Mouse (Mus musculus) mouse trophoblast stem cell (cell line): Measurements from ENCODE around the gene Cma2.
"Not testable (repeated sequence)": the region's sequence is repeated elsewhere in the genome, so short reads cannot be mapped to it uniquely, and the experiment has no call there.

Experiments used
- in situ Hi-C, 2 experiments: fragments of 300-500 bp; cut with MseI, MboI; formaldehyde crosslinking; loops; 2 replicates in 1 of 2; 3 replicates in 1 of 2; pipeline ENCODE4 v1.15.1; 2025

Cma2 gene

DNA sequence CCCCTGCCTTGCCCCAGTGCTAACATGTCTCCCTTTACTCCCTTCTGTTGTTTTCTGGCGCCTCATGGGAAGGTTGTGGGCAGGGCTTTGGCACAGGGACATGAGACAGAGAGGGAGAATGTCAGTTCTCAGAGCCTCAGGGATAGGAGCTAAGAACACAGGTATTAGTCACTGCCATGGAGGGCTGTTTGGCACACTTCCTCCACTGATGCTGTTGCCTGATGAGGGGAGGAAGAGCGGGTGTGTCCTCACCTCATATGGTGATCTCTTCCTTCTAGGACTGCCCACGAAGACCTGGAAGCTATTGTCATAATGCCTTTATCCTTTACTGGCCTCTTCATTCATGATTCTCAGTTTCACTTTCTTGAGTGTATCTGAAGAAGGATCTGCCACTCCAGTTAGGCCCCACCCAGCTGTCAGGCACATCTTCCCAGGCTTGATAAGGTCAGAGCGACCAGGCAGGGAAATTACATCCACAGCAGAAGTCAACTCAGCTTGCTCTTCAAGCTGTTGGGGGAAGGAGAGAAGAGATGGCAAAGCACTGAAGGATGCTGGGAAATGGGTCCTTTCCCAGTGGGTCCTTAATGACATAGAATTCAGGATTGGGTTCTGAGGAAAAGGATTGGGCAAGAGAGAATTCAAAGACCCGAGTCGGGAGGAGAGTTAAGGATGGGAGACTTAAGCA lies at the start of gene Cma2:
Cma2 (plus strand) TSS at position 635 of the 685 bp plus-strand sequence.
- in situ Hi-C loops = no loop called here

DNA sequence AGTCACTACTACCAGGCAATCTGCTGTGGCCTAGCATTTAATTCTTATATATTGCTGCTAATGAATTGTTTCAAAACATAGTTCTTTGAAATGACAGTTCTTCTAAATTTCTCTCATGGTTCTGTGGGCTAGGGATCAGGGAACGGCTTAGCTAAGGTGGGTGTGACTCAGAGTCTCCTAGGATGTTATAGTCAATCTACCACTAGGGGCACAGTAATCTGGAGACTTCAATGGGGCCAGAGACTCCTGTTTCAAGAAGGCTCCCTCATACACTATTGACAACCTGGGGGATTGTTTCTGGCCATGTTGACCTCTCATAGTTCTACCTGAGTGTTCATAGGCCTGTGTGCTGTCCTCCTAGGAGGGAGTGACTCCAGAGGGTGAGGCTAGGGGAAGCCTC lies 45.3 kb upstream of the Cma2 start:
- in situ Hi-C loops = no loop called here

DNA sequence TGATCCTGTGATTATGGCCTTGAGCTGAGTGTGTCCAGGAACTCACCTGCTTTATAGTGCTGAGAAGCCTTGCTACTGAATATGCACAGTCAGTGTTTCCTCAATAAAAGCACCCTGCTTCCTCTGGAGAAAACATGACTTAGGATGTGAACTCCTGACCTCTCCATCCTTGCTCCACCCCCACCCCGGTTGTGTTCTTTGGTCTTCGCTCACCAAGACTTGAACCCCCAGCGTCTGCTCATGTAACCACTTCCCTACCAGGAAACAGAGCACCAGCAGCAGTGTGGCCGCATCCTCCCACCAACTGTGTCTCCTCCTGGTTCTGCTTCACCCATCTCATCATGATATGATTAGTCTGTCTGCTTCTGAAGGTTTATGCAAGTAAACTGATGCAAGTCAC lies 37.4 kb upstream of the Cma2 start:
- in situ Hi-C loops = no loop called here

DNA sequence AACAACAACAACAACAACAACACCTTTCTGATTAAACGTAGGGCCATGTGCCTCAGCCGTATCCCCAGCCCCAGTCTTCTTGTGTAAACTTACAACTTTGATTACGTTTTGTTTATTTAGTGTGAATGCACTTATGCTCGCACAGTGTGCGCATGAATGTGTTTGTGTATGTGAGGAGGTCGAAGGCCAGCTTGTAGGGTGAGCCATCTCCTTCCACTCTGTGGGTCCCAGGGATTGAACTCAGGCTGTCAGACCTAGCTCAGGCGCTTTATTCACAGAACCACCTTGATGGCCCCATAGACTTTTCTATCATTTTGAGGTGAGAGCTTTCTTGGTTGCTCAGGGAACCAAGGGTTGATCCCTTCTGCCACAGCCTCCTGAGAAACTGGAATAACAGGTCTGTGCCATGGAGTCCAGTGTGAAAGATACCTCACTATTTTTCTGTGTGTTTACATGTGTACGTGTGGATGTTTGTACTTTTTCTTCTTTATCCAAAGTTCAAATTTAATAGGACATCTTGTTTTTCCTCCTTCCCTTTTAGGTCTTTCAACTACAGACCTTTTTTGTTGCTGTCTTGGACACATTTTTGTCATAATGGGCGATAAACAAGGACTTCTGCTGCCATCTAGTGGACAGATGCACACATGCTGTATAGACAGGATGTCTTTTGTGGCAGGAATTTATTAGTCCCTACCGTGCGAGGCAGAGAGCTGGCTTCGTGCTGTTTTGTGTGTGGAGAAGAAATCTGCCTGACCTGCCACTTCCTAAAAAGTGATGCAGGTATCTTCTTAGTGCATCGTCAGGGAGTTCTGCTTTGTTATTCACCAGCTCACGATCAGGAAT lies 32.3 kb upstream of the Cma2 start:
- in situ Hi-C loops = loop anchor here (5.0 kb wide), 1 partner anchor 41 kb away; no protein-coding TSS in a partner anchor

DNA sequence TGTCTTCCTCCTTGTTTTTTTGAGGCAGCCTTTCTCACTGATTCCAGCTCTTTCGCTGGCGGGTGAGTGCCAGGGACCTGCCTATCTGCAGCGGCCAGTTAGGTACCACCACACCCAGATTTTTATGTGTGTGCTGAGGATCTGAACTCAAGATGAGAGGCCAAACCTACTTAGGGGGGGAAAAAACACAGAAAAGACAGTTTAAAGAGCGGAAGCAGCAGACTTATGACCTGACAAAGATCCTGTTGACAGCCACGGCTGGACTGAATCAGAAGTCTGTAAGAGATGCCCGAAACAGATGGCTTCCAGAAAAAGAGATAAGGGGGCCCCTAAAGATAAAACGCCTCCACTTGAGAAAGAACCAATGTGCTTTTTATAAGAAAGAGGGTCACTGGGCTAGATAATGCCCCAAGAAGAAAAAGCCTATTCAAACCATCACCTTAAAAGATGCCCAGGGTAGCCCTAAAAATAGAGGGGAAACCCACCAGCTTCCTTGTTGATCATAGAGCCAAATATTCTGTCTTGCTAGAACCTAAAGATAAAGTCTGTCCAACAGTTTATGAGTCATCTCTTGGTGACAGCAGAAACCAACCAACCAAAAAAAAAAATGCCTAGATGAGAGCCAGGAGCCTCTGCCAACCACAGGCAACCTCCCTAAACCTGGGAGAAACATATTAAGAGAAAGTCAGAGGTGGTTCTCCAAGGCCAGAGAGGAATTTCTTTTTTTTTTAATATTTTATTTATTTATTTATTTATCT lies 28.1 kb upstream of the Cma2 start:
- in situ Hi-C loops = no loop called here

DNA sequence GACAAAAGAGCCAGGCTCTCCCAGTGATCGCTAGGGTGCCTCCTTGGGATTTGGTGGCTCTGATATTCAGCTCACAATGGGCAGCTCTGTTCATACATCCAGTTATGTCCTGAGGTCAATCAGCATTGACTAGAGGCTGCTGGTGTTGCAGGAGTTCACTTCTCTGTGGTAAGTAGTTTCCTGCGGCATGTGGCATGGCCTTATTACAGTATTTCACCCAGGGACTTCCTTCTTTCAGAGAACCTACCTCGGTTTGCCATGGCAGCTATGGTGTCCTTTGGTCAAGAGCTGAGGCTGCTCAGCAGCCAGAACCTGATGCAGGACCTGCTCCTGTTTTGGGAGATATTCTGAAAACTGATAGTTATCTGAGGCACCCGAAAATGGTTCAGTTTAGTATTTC lies 23.9 kb upstream of the Cma2 start:
- in situ Hi-C loops = no loop called here

DNA sequence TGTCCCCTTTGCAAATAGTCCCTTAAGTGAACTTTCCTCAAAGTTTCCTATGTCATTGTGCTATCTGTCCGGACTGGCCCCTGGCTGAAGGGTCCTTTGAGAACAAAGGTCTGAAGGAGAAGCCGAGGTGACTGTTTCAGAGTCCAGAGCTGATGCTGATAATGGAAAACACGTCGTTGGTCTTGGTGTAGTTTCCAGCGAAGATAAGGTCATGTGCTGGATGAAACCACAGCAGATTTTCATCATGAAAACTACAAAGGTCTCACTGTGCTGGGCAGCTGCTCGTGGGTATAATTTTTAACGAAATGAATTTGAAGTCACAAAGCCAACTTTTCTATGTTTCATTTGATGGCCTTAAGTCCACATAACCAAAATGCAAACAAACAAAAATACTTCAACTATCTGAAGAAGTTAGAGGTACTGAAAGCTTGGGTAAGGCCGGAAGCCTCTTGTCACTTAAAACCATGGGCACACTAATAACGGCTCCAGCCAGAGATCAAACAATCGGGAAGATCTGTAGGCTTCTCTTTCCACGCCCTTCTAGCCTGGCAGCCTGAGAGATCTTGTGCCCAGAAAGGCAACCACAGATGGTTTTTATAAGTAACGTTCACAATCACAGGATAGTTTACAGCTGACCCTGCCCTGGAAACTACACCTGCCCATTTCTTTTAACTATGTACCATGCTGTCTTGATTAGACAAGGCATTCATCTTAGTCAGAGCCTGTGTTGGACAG lies 21.4 kb upstream of the Cma2 start:
- in situ Hi-C loops = no loop called here

DNA sequence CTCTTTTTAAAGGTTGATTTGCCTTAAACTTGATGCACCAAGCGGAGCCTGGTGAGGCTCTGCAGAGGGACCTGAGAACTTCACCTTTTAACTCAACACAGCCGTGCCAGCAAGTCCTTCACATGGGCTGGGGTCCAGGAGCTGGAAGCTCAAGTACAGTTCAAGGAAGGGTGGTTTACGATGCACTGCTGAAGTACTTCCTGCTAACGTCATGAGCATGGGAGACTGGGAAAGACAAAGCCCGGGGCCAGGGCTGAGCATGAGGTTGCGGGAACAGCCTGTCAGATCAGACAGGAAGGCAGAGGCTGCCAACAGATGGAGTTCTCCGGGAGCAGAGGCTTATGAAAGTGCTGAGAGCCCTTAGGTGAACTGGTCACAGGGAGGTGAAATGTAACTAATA lies 17.2 kb upstream of the Cma2 start:
- in situ Hi-C loops = no loop called here

DNA sequence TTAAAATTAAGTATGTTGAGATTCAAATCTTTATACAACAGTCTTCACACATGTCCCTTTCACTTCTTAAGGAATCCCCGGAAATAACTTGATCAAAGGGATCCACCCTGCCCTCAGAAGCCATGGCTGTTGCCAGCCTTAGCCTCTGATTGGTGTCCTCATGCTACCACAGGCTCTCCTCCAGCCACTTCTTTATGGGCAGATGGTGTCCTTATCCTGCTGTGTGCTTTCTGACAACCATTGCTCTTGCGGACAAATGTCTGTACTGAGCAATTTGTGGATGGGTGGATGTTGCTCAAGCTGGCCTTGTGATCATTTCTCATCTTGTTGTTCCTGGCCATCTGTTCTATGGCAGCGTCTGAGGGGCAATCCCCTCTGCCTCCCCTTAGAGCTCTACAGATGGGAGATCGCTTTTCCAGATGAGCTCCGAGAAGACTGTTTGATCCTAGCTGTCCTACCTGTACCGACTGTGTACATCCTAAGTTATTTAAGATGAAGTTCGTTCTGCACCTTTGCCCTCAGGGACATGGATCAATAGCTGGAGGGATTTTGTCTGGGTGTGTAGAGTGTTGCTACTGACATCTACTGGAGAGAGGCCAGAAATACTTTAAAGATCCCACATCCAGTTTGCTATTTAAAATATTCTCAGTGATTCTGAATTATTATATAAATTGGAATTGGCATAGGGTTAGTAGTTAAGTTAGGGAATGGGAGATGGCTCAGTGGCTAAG lies 10.5 kb upstream of the Cma2 start:
- in situ Hi-C loops = no loop called here

DNA sequence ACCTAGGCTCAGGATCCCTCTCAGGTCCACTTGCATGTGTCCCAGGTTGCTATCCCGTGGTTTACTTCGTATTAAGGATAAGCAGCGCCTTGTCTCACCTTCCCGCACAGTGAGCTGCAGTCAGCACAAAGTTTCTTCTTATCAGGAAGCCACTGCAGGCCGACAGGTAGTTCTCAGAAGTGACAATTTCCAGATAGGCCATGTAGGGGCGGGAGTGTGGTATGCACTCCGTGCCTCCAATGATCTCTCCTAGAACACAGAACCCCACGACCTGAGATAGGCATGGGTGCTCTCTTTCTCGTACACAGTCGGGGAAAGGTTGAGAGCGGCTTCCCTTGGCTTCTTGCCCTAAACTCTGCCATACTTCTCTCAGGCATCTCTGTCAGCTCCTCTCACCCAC lies 7.2 kb upstream of the Cma2 start:
- in situ Hi-C loops = no loop called here

DNA sequence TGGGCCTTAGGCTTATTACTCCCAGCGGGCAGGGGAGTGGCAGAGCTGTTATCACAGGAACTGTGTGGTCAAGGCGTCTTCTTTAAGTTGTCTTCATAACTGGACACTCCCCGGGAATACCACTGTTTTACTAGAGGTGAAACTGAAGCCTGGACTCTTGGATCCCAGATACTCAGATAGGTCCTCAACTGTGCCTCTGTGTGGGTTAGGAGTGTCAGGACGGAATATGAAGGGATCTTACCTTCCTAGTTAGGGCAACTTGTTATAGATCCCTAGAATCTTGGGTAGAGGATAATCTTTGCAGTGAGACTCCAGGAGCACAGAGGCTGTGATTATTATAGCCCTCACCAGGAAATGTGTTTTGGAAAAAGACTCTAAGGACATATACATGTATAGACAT lies 6.2 kb upstream of the Cma2 start, which contains the start of gene Cma1:
Cma1 (minus strand) TSS at position 101 of the 400 bp plus-strand sequence.
- in situ Hi-C loops = no loop called here

DNA sequence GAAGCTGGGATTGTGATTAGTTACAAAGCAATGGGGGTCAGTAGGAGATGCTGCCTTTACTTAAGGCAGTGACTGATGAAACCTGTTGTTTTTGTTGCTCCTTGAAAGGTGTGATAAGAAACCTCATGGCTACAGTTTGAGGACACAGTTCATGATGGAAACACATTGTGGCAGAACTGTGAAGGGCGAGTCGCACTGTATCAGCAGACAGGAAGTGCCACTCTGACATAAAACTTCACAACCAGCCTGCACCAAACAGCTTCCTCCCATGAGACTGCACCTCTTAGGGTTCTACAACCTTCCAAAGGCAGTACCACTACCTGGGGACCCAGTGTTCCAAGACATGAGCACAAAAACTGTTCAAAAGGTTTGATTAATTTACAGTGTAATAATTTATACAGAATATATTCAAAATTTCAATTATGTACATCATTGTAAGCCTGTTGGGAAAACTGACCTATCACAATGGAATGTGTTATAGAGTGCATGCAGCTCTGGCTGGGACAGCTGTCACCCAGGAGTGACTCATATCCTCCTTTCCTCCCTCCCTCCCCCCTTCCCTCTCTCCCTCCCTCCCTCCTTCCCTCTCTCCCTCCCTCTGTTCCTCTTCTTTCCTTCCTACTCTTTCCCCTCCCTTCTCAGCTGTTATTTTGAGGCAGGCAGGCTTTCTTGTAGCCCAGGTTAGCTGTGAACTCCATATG lies 4.4 kb upstream of the Cma2 start:
- in situ Hi-C loops = no loop called here

DNA sequence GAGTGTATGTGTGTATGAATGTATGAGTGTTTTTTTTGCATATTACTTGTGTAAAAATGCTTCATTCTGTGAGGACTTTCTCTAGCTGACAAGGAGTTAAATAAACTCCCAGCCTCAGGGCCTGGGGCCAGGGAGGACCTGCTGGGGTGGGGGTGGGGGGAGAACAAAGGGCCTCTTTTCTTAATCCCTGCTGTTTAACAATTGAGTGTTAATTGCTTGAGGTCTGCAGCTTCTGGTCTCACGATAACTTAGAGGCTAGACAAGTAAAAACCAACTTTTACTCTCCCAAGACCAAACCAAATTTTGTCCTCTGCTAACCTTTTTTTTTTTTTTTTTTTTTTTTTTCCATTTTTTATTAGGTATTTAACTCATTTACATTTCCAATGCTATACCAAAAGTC lies 12.5 kb downstream of the Cma2 start:
- in situ Hi-C loops = no loop called here

DNA sequence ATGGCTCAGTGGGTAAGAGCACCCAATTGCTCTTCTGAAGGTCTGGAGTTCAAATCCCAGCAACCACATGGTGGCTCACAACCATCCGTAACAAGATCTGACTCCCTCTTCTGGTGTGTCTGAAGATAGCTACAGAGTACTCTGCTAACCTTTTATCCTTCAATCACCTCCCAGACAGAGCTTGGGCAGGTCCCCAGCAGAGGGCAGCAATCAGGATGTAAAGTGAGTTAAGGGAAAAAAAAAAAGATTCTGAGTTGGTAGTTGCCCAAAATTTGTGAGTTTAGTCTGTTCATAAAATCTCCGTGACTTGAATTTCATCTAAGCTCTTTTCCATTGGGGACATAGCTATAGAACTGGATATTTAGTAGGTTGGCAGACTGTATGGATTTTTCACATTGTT lies 13.1 kb downstream of the Cma2 start:
- in situ Hi-C loops = not testable (repeated sequence)

DNA sequence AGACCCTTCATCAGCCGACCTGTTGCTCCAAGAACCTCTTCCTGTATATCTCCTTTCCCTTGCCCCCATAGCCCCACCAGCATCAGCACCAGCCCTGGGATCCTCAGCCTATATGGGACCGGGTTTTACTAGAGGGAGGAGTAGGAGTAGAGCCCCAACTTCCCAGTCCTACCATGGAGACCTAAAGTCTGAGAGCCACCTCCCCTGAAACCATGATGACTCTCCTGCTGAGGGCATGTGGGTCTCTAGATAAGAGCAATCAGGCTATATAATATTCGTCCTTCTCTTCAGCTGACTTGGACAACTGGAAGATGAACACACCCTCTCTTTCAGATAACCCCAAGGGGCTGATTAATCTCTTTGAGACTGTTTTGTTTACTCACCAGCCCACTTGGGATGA lies 36.7 kb downstream of the Cma2 start:
- in situ Hi-C loops = not testable (repeated sequence)

DNA sequence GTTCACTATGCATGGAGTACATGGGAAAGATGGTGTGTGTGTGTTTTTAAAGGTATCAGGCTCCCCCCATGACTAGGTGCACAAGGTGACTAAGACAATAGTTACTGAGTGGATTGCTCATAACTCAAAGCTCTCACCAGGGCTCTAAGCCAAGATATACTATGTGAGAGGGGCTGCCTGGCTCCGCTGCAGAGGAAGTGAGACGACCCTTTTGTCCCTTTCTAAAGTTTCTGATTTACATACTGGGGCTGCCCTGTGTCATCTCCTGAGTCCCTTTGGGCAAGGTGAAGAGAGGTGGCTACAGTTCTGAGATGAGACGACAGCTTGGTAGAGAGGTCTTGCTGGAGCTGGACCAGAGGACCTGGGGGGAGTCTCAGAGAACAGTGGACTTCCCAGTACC lies 62.4 kb downstream of the Cma2 start:
- in situ Hi-C loops = no loop called here

DNA sequence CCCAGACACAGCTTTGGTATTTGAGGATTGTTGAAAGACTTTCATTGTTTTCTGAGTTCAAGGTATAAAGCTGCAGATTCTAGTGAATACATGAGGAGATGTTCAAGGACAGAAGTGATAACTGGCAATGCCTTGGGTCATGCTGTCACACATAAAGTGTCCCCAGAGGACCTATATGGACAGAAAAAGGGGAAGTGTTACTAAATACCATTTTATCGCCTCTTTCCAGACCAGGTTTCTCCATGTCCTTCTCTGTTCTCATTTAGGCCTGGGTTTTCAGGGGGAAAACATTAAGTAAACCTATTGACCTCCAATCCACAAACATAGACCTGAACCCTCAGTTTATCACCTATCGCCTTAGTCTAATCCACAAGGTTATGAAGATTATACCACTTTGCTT lies 63.1 kb downstream of the Cma2 start:
- in situ Hi-C loops = no loop called here

DNA sequence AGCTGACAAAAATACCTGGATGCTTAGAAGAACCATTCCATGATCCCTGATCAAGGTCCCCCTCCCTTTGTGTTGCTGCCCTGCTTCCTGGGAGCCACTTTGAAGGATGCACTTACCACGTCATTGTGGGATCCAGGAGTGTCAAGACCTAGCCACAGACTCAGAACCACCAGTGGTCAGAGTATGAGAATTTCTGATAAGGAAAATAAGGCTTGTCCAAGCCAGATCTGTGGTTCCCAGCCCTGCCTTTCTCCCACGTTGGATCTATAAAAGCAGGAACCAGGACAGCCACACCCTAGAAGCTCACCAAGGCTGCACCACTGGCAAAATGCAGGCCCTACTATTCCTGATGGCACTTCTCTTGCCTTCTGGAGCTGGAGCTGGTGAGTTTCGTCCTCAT lies 66.9 kb downstream of the Cma2 start, which contains the start of gene Mcpt1:
Mcpt1 (plus strand) TSS at position 301 of the 400 bp plus-strand sequence.
- in situ Hi-C loops = not testable (repeated sequence)

DNA sequence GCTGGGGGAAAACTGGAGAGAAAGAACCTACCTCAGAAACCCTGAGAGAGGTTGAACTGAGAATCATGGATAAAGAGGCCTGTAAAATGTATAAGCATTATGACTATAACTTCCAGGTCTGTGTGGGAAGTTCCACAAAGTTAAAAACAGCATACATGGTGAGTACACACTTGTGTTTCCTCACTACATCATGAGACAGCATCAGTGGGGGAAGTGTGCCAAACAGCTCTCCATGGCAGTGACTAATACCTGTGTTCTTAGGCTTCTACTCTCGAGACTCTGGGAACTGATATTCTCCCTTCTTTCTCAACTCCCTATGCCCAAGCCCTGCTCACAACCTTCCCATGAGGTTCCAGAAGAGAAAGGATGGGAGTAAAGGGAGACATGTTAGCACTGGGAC lies 68.7 kb downstream of the Cma2 start:
- in situ Hi-C loops = no loop called here

DNA sequence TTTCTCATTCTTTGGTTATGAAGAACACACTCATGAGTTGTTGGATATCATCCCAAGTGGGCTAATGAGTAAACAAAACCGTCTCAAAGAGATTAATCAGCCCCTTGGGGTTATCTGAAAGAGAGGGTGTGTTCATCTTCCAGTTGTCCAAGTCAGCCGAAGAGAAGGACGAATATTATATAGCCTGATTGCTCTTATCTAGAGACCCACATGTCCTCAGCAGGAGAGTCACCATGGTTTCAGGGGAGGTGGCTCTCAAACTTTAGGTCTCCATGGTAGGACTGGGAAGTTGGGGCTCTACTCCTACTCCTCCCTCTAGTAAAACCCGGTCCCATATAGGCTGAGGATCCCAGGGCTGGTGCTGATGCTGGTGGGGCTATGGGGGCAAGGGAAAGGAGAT lies 70.5 kb downstream of the Cma2 start:
- in situ Hi-C loops = not testable (repeated sequence)
